8 mouse cellular contexts compared by ENCODE assay signal in genomic region chr9:122109553-122110225, GRCm38 (mm10). TPM values are rescaled to one million over a fixed set of nuclear protein-coding genes. Genes with fewer than 3 reads are reported as not detected.
DNase-seq lines count a peak whose midpoint lies in the region; ATAC-seq lines count a peak whose summit lies in the region.

No protein-coding gene starts in this region.

- no peaks in the 10 kb centered on the region for H3K36me3 ChIP-seq in intestine, embryonic 16.5 days (ENCODE audit: control insufficient read depth, insufficient read depth, low read length)

- 59% methylated on average over 8 of the region's 8 CpGs for whole genome bisulfite sequencing in intestine, embryonic 16.5 days

- H3K9ac ChIP-seq in intestine, embryonic 16.5 days (ENCODE audit: low read depth, low read length) = 0 out of 2 replicates have a peak overlapping the region, but pooled peaks have one; percentile 6

- H3K4me1 ChIP-seq in intestine, embryonic 16.5 days (ENCODE audit: control insufficient read depth, insufficient read depth, low read length) = no peaks in the 10 kb centered on the region

- DNase-seq in frontal cortex, postnatal 25 days (ENCODE audit: low spot score in 2 of 2) = no peak
- peak; percentile 24 for DNase-seq in NIH3T3 (ENCODE audit: low read depth)
- DNase-seq in gastrocnemius, postnatal 14 days = peak; percentile 89
- DNase-seq in lung, postnatal 25 days (ENCODE audit: low spot score) = peak; percentile 83
- no peak for DNase-seq in thymus, postnatal 14 days
- no peak for DNase-seq in T-cell, adult 2 months (ENCODE audit: low spot score)

- intact Hi-C loops in gastrocnemius, postnatal 14 days (cut with DNase I; ENCODE audit: low total_unique reads) = no loop called here

- no peaks in the 10 kb centered on the region for H3K9me3 ChIP-seq in intestine, embryonic 16.5 days (ENCODE audit: control insufficient read depth, low read length)

- H3K4me3 ChIP-seq in intestine, embryonic 16.5 days (ENCODE audit: low read length) = no peak overlapping the region

- no peaks in the 10 kb centered on the region for H3K27me3 ChIP-seq in intestine, embryonic 16.5 days (replicated peaks; ENCODE audit: control insufficient read depth, insufficient read depth, low read length)

- H3K4me2 ChIP-seq in intestine, embryonic 16.5 days (ENCODE audit: low read depth, low read length) = no peak overlapping the region

- ATAC-seq in frontal cortex, adult (ENCODE audit: low TSS enrichment) = peak; percentile 27; the same call in 1 of the 2 replicates
- no peak for ATAC-seq in intestine, embryonic 16.5 days

- H3K27ac ChIP-seq in intestine, embryonic 16.5 days (ENCODE audit: low read length) = peak overlapping the region; percentile 1; the same call in 1 of the 2 replicates

RNA-seq across cellular contexts. Expression of gene Snrk, which starts 7.4 kb away (rescaled TPM):
- 10 to 100 TPM; 53.5 to 93.5 TPM for total RNA-seq in gastrocnemius, postnatal 14 days (2021)
- polyA plus RNA-seq in intestine, embryonic 16.5 days (2015; fragmentation: Nextera tagmentation; extraction: Ambion mirVana) = 45.5 and 48.7 TPM in 2 replicates

Comparison
In these comparisons a context has a peak if more than half of its experiments do, and no peak if none do; other contexts are left out.
1. DNase-seq: peak in NIH3T3 (single experiment), gastrocnemius, postnatal 14 days (single experiment) and lung, postnatal 25 days (single experiment); none in frontal cortex, postnatal 25 days (0 of 2), thymus, postnatal 14 days (single experiment) and T-cell, adult 2 months (single experiment).